Mouse (Mus musculus) heart, postnatal 14 days (tissue): ENCODE measurements around the gene Zfp617. TPM values are rescaled to one million over a fixed set of nuclear protein-coding genes. Genes with fewer than 3 reads are reported as not detected.

Experiments used
- total RNA-seq, 2 experiments: library from RNA; stranded (reverse); gene quantifications; 2 replicates each; pipeline ENCODE4 v1.2.3; 2021

The Zfp617 gene
- total RNA-seq, 2 experiments from 2014 or later: 25.9 to 29.0 TPM

Other genes starting within 250 kb of the Zfp617 start
- gene Unc13a, start 236.9 kb upstream of the Zfp617 start, total RNA-seq: 1 to 10 TPM in 1 of 2 experiments, under 1 TPM in 1; 0.93 to 1.1 TPM
- gene Jak3, start 232.3 kb upstream of the Zfp617 start, total RNA-seq: 10 to 100 TPM; 11.7 to 13.3 TPM
- gene Insl3, start 219.4 kb upstream of the Zfp617 start, total RNA-seq: 1 to 10 TPM; 5.0 to 7.0 TPM
- 10 to 100 TPM in 1 of 2 experiments, 1 to 10 TPM in 1; 9.4 to 11.4 TPM for gene B3gnt3, start 206.8 kb upstream of the Zfp617 start, total RNA-seq
- gene Fcho1, start 182.9 kb upstream of the Zfp617 start, total RNA-seq: 1 to 10 TPM; 1.4 to 5.7 TPM
- gene Zfp709, start 26.6 kb upstream of the Zfp617 start, total RNA-seq: 1 to 10 TPM; 6.4 to 7.2 TPM
- gene Zfp882, start within 50 bp of the Zfp617 start, total RNA-seq: 1 to 10 TPM; 3.6 to 4.0 TPM
- 1 to 10 TPM; 8.8 to 8.9 TPM for gene Zfp961, start 42.4 kb downstream of the Zfp617 start, total RNA-seq
- under 1 TPM; 0.38 to 0.56 TPM for gene Cyp4f18, start 101.0 kb downstream of the Zfp617 start, total RNA-seq
- gene Olfr372, start 132.6 kb downstream of the Zfp617 start, total RNA-seq: not detected
- gene Olfr373, start 174.5 kb downstream of the Zfp617 start, total RNA-seq: not detected
- gene Olfr374, start 198.4 kb downstream of the Zfp617 start, total RNA-seq: not detected
- 100 to 1,000 TPM; 119 to 155 TPM for gene Tpm4, start 226.3 kb downstream of the Zfp617 start, total RNA-seq